Mouse (Mus musculus) heart, embryonic 15.5 days (tissue): Measurements from ENCODE around the gene Esp24. TPM values are rescaled to one million over a fixed set of nuclear protein-coding genes. Genes with fewer than 3 reads are reported as not detected.
A peak's percentile ranks its signal among the peaks of the same experiment; 100 is the strongest.
"Not testable (repeated sequence)": the region's sequence is repeated elsewhere in the genome, so short reads cannot be mapped to it uniquely, and the experiment has no call there.

Experiments
- ATAC-seq: fragments of 200-750 bp; cut with Nextera tagmentation; replicated peaks from 2 replicates; pipeline ENCODE4 v1.8.0; 2017; ENCODE audit warnings: low read depth, moderate TSS enrichment; ENCODE audit not compliant: insufficient number of reproducible peaks, insufficient read depth, low FRiP score
- H3K27ac ChIP-seq: fragments of 300-500 bp; sonication (generic); 2 replicates; pipeline ENCODE4 v1.5.1; 2015; ENCODE audit warnings: mild to moderate bottlenecking, inconsistent platforms
- H3K27me3 ChIP-seq: fragments of 300-500 bp; sonication (generic); 2 replicates; pipeline ENCODE4 v1.6.1; 2015; ENCODE audit warnings: inconsistent platforms
- H3K36me3 ChIP-seq: fragments of 300-500 bp; sonication (generic); 2 replicates; pipeline ENCODE4 v1.6.1; 2015; ENCODE audit warnings: mild to moderate bottlenecking, inconsistent platforms
- H3K4me1 ChIP-seq: fragments of 300-500 bp; sonication (generic); replicated peaks from 2 replicates; pipeline ENCODE4 v1.6.1; 2015; ENCODE audit warnings: inconsistent platforms
- H3K4me2 ChIP-seq: fragments of 300-500 bp; sonication (generic); 2 replicates; pipeline ENCODE4 v1.6.1; 2015; ENCODE audit warnings: inconsistent platforms, mild to moderate bottlenecking, moderate library complexity
- H3K4me3 ChIP-seq: fragments of 300-500 bp; sonication (generic); 2 replicates; pipeline ENCODE4 v1.5.1; 2015; ENCODE audit warnings: mild to moderate bottlenecking, inconsistent platforms
- H3K9ac ChIP-seq: fragments of 300-500 bp; sonication (generic); 2 replicates; pipeline ENCODE4 v1.6.1; 2015; ENCODE audit warnings: mild to moderate bottlenecking, inconsistent platforms
- H3K9me3 ChIP-seq: fragments of 300-500 bp; sonication (generic); replicated peaks from 2 replicates; pipeline ENCODE4 v1.6.1; 2016; ENCODE audit warnings: inconsistent platforms
- WGBS: fragments of 180-500 bp; shearing (Covaris S2); methylation state at CpG from one replicate; pipeline ENCODE4 v1.1.7; 2015; ENCODE audit warnings: mixed read lengths; 5-methylcytosine and 5-hydroxymethylcytosine counted together
- polyA plus RNA-seq: library from polyadenylated mRNA; unstranded; fragments of >200 nt; fragmentation: Nextera tagmentation; extraction: Ambion mirVana; gene quantifications from 2 replicates; pipeline ENCODE4 v1.2.1, GENCODE M21; 2015

Gene Esp24
- not detected in 2 replicates for polyA plus RNA-seq

- not testable (repeated sequence) for H3K27ac ChIP-seq, H3K9me3 ChIP-seq, H3K9ac ChIP-seq, H3K27me3 ChIP-seq, ATAC-seq, H3K4me2 ChIP-seq, H3K4me3 ChIP-seq, H3K36me3 ChIP-seq, H3K4me1 ChIP-seq
- WGBS, result 64% methylated on average over 3 of the region's 3 CpGs
Measured at GRCm38 (mm10) chr17:39036395-39036794, at the start of gene Esp24. Esp24 (plus strand) TSS chr17:39036695.

GRCm38 (mm10) chr17:39009846-39010245, 26.6 kb upstream of the Esp24 start:
- Histone ChIP-seq H3K27ac (no peak overlapping the region), H3K4me1 (no peaks in the 10 kb centered on the region), H3K9me3 (0 out of 2 replicates have a peak, but pooled peaks cover 3% of the 10 kb centered on the region), H3K4me3 (no peak overlapping the region), H3K9ac (no peak overlapping the region), H3K27me3 (no peaks in the 10 kb centered on the region), H3K36me3 (no peaks in the 10 kb centered on the region), H3K4me2 (no peak overlapping the region)
- 76% methylated on average over 1 of the region's 1 CpGs for WGBS
- no peak for ATAC-seq

DNA sequence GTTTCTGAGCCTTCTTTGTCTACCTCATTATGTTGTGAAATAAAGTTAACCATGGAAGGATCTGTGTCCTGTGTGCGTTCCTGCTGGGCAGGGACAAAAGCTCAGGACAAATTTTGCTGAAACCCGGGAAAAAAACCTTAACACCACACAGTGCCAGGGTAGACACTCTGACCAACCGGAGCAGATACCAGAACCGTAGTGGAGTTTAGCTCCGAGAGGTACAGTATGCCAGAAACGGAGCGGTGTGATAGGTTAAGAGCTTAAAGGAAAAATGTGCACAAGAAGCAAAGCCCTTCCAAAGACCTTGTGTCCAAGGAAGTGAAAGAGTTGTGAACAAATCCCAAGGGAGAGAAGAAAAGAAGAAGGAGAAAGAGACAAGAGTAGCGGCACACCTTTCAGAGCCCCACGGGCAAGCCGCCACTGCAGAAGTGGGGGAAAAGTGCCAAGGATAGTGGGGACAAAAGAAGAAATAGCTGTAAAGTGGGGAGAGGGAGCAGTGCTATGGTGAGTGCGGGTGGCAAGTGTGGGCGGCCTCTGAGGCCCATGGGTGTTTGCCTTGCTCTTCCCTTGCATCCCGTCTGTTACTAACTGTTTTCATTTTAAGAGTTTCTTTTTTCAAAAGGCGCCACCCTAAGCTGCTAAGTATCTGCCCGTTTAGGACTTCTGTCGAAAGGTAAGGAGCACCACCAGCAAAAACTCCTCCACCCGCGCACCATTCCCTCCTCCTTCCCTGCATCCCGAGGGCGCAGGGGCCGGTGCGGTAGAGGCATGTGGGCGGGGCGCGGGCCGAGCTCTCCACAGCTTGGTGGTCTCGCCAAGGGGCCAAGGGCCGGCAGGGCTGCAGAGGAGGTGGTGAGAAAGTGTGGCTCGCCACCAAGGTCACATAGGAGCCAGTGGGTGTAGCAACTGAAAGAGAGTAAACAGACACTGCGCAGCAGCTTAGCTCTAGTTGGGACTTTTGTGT, 25.5 kb upstream of the Esp24 start:
- Histone ChIP-seq H3K9me3 (0 out of 2 replicates have a peak, but pooled peaks cover 3% of the 10 kb centered on the region), H3K4me2 (peak overlapping the region; percentile 46), H3K27ac (no peak overlapping the region), H3K9ac (no peak overlapping the region), H3K4me3 (peak overlapping the region; percentile 24), H3K27me3 (no peaks in the 10 kb centered on the region), H3K36me3 (no peaks in the 10 kb centered on the region), H3K4me1 (no peaks in the 10 kb centered on the region)
- ATAC-seq, result no peak
- WGBS, result 36% methylated on average over 30 of the region's 30 CpGs

- Histone ChIP-seq H3K27me3 (no peaks in the 10 kb centered on the region), H3K9ac (no peak overlapping the region), H3K4me3 (no peak overlapping the region), H3K9me3 (peaks cover 5% of the 10 kb centered on the region; the same call in 1 of the 2 replicates), H3K4me1 (no peaks in the 10 kb centered on the region), H3K27ac (no peak overlapping the region), H3K36me3 (no peaks in the 10 kb centered on the region), H3K4me2 (no peak overlapping the region)
- ATAC-seq, result no peak
- WGBS, result 58% methylated on average over 14 of the region's 14 CpGs
Measured at GRCm38 (mm10) chr17:39017184-39017583, 19.3 kb upstream of the Esp24 start.

DNA sequence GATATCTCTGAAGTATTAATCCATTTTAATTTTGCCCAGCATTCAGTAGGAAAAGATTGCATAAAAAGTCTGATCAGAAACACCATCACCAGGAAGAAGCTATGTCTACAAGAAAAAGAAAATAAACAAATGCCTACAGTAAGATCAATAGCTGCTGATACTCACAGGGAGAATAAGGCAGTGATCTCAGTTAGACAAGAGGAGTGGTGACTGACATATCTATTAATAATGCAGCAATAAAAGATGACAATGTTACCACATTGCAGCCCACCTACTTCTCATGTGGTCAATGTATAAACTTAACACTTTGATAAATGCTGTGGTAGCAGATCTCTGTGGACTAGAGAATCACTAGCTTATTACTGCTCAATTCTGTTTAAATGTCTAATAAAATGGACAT, 6.7 kb downstream of the Esp24 start, which contains the start of gene Gm21903:
Gm21903 (minus strand) TSS at position 101 of the 400 bp plus-strand sequence.
- no peaks in the 10 kb centered on the region for H3K4me1 ChIP-seq
- no peak within 1 kb of the TSS for H3K27ac ChIP-seq
- no peaks in the 10 kb centered on the region for H3K27me3 ChIP-seq
- no peak within 1 kb of the TSS for H3K4me2 ChIP-seq
- H3K9ac ChIP-seq, result no peak within 1 kb of the TSS
- ATAC-seq, result no peak
- H3K36me3 ChIP-seq, result no peaks in the 10 kb centered on the region
- 0 out of 2 replicates have a peak, but pooled peaks cover 4% of the 10 kb centered on the region for H3K9me3 ChIP-seq
- H3K4me3 ChIP-seq, result no peak within 1 kb of the TSS

- ATAC-seq, result no peak
- no peak overlapping the region for H3K4me2 ChIP-seq
- no peak overlapping the region for H3K9ac ChIP-seq
- no peak overlapping the region for H3K4me3 ChIP-seq
- H3K9me3 ChIP-seq, result no peaks in the 10 kb centered on the region
- H3K4me1 ChIP-seq, result no peaks in the 10 kb centered on the region
- H3K27ac ChIP-seq, result no peak overlapping the region
- no peaks in the 10 kb centered on the region for H3K27me3 ChIP-seq
- H3K36me3 ChIP-seq, result no peaks in the 10 kb centered on the region
Measured at GRCm38 (mm10) chr17:39063641-39064040, 27.1 kb downstream of the Esp24 start.

DNA sequence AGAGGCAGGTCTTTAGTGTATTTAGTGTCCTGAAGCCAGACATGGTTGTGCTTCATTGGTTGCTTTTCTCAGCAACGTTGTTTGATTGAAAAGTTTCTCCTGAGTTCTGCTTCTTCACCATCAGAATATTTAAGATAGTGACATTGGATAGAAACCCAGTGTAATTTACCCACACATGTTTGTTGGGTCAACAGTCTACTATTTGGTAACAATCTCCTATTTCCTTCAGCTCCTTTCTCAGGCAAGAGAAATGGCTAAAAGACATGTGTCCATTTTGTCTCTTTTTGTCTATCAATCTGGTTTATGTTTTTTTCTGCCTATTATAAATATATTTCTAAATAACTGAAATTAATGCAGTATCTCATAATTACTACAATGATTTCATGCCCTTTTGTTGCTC, 40.4 kb downstream of the Esp24 start, which contains the start of gene Esp23:
Esp23 (minus strand) TSS at position 101 of the 400 bp plus-strand sequence.
- H3K4me1 ChIP-seq, result no peaks in the 10 kb centered on the region
- H3K4me2 ChIP-seq, result no peak within 1 kb of the TSS
- no peak for ATAC-seq
- H3K9ac ChIP-seq, result no peak within 1 kb of the TSS
- WGBS, result 38% methylated on average over 1 of the region's 1 CpGs
- H3K27me3 ChIP-seq, result no peaks in the 10 kb centered on the region
- no peaks in the 10 kb centered on the region for H3K36me3 ChIP-seq
- peaks cover 5% of the 10 kb centered on the region for H3K9me3 ChIP-seq
- no peak within 1 kb of the TSS for H3K27ac ChIP-seq
- H3K4me3 ChIP-seq, result no peak within 1 kb of the TSS

Other genes starting within 250 kb of the Esp24 start
- not detected in 2 replicates for gene Gm21903, start 6.6 kb downstream of the Esp24 start, polyA plus RNA-seq
- not detected in 2 replicates for gene Esp23, start 40.3 kb downstream of the Esp24 start, polyA plus RNA-seq
- gene Esp22, start 58.6 kb downstream of the Esp24 start, polyA plus RNA-seq, result not detected in 2 replicates